Mouse (Mus musculus) limb, embryonic 12.5 days (tissue): ENCODE data around the gene Ldlrad1. TPM values are rescaled to one million over a fixed set of nuclear protein-coding genes. Genes with fewer than 3 reads are reported as not detected.

ENCODE experiments used
- polyA plus RNA-seq: library from polyadenylated mRNA; unstranded; fragments of >200 nt; fragmentation: Nextera tagmentation; extraction: Ambion mirVana; gene quantifications from 2 replicates; pipeline ENCODE4 v1.2.1, GENCODE M21; 2016

The Ldlrad1 gene
- polyA plus RNA-seq, 1 experiment from 2014 or later = not detected

Other genes starting within 250 kb of the Ldlrad1 start
- 97.8 and 102 TPM in 2 replicates for gene Mrpl37, start 142.3 kb upstream of the Ldlrad1 start, polyA plus RNA-seq
- 4.6 and 7.1 TPM in 2 replicates for gene Cyb5rl, start 142.2 kb upstream of the Ldlrad1 start, polyA plus RNA-seq
- gene Cdcp2, start 112.3 kb upstream of the Ldlrad1 start, polyA plus RNA-seq = not detected in 2 replicates
- 336 and 348 TPM in 2 replicates for gene Tmem59, start 30.8 kb upstream of the Ldlrad1 start, polyA plus RNA-seq
- 18.6 and 24.7 TPM in 2 replicates for gene Tceanc2, start 30.1 kb upstream of the Ldlrad1 start, polyA plus RNA-seq
- gene Lrrc42, start 44.4 kb downstream of the Ldlrad1 start, polyA plus RNA-seq = 107 and 111 TPM in 2 replicates
- 44.3 and 51.1 TPM in 2 replicates for gene Hspb11, start 44.4 kb downstream of the Ldlrad1 start, polyA plus RNA-seq
- not detected in 2 replicates for gene Dio1, start 98.0 kb downstream of the Ldlrad1 start, polyA plus RNA-seq
- 44.1 and 48.5 TPM in 2 replicates for gene Yipf1, start 105.2 kb downstream of the Ldlrad1 start, polyA plus RNA-seq
- gene Ndc1, start 158.6 kb downstream of the Ldlrad1 start, polyA plus RNA-seq = 37.5 and 39.4 TPM in 2 replicates
- 12.0 and 13.4 TPM in 2 replicates for gene Glis1, start 225.4 kb downstream of the Ldlrad1 start, polyA plus RNA-seq